Mouse (Mus musculus) T-helper 2 cell (primary cell): Measurements from ENCODE around the gene Vti1a.

Experiments used
- in situ Hi-C: fragments of 300-600 bp; cut with MboI, MseI; formaldehyde crosslinking; loops from one replicate; pipeline ENCODE4 v1.15.1; 2025; ENCODE audit warnings: high pct_unique_total_duplicates

The Vti1a gene

DNA sequence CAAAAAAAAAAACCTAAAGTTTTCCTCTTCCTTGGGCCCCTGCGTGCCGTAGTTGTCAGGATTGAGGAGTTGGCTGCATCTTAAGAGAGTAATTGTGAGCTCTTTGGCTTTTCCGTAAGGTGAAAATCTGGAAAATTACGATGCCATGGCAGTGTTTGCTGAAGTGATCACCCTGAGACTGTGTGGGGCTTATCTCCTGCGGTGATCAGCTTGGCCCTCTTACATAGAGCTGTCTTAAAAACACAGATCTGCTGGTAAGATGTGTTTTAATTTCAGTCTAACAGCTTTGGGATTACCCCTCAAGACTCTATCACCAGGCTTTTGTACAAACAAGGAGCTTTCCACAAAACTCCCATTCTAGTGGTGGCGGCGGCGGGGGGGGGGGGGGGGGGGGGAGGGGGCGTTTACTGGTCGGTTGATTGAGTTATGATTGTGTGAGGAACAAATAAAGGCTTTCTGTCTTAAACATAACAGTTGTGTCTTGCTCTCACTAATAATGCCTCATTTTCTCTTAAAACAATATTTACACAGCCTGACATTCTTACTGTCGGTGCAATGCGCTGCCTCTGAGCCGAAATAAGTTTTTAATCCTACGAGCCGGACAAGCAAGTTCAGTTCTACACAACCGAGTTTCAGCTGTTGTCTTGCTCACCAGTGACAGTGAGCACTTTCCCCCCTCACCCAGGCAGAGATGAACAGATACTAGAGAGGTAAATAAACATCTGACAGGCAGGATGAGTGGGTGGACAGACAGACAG, 267.0 kb downstream of the Vti1a start:
- in situ Hi-C loops, result no loop called here

DNA sequence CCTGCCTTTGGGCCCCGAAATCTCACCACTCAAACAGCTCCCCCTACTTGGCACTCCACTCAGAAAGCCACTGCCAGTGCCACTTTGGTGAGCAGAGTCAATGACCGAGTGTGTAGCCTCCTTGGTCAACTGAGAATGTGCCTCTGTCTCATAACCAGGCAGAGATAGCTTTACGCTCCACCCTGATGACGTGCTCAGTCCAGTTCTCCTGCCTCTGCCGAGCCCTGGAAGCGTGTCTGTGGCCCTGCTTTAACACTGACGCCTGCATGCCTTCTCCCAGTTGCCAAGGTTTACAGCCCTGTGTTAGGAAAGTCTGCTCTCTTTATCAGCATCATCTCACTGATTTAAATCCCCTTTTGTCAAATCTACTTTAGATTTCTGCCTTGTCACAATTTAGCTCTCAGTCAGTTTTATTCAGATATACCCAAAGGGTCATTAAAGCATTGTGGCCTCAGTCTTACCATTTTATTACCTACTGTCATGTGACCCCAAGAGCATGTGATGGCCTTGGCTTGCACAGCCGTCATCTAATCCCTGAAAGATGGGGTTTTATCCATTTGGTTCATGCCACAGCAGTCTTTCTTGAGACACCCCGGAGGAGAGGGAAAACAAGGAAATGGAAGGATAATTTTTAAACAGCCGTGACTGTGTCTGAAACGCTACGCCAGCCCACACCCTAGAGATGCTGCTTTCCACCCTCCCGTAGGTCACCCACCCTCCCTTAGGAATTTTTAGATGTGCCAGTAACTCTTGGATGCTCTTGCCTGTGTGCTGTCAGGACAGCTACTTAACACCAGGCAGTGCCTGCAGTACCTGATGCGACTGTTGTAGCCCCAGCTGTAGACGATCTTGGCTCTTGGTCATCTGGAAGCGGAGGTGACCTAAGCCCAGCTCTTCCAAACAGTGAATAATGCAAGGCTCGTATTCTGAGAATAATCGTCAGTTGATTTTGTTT, 269.5 kb downstream of the Vti1a start:
- in situ Hi-C loops, result no loop called here

DNA sequence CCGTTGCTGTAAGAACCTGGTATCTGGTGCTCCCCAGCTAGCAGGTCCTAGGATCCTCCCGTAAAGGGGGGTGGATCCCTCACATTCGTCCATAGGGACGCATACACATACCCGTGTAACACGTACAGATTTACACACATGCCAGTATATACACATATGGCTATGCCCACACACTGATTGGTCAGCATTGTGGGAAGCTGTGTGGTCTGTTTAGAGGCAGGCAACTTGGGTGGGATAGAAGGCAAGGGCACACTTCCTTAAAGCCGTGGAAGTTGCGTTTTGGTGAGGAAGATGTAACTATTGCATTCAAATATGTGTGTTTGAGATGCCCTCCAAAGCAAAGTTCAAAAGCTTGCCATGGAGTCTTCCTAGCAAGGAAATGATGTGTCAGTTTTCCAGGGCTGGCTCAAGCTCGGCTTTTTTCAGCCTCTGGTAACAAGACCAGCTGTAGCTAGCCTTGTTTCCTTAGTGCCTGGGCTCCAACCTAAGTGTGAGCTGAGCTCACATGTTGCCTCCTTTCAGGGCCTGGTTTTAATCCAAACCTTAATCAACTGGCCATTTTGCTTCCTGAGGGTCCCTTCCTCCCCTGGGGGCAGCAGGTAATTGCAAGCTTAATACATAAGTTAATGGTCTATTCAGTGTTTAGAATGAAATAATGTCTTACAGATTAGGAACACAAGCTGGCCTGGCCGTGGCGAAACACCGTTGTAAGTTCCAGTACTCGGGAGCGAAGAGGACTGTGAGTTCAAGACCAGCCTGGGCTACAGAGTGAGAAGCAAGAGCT, 271.7 kb downstream of the Vti1a start:
- in situ Hi-C loops, result no loop called here

DNA sequence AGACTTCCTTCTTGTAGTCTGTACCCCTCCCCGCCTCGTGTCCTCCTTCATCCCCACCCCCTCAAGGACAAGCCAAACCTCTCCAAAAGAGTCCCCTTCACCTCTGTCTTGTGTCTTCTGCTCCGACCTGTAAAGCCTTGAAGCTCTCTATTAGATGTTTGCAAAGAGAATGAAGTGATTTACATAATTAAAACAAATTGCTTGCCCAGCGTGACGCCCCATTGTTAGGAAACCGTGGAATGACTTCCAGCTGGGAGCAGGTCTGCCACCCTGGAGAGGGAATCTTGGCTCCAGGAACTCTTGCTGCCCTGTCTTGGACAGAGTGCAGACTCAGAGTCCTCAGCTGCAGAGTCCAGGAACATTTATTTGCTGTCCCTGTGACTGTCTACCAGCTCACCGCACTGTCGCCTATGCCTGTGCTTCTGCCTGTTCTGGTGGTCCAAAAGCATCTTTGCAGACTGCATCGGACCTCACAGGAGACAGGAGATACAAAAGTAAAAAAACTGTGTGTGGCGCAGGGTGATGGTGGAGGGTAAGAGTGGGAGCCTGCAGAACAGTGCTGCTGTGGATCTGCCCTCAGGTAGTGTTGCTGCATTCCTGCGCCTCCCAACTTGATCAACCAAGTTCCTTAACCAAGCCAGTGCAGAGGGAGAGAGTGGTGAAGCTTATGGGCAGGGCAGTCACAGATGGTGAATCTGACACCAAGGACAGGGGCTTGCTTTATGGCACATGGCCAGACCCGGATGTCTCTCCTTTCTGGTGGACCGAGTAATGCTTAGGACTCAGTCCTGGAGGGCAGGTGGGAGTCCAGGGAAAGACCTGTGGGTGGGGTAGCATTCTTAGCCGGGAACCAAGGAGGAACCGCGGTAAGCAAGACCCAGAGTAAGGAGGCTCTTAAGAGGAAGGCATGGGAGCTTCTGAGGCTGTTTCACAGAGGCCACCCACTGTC, 273.1 kb downstream of the Vti1a start:
- in situ Hi-C loops, result no loop called here

DNA sequence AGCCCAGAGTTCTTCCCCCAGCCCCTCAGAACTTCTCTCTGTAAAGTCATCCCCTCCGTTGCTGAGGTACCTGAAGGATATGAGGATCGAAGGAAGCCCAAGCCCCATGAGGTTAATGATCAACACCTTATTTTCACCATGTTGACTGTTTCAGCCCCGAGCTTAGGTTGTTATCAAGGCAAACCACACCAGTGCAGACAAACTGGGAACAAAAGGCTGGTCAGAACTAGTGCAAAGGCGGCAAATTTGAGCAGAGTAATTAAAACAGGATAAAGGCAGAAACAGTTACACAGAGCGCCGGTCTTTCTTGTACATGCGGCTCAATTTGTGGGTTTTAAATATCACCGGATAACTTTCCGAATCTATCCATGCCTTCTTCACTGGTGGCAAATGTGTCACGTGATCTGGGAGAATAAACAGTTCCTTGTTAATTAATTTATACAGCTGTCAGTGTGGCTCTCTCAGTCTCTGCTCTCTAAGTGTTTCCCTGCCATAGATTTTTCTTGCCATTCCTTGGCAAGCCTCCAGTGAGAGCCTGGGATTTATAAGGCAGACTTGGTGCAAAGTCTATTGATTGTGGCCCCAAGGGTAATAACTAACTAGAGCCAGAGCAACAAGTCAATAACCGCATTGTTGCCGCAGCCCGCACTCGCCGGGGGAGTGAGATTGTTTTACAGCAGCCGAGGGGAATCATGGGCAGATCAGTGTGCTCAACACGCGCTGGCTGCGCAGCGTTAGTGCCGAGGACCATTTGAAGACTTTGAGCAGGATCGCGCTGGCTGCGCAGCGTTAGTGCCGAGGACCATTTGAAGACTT, 277.0 kb downstream of the Vti1a start:
- in situ Hi-C loops, result no loop called here

DNA sequence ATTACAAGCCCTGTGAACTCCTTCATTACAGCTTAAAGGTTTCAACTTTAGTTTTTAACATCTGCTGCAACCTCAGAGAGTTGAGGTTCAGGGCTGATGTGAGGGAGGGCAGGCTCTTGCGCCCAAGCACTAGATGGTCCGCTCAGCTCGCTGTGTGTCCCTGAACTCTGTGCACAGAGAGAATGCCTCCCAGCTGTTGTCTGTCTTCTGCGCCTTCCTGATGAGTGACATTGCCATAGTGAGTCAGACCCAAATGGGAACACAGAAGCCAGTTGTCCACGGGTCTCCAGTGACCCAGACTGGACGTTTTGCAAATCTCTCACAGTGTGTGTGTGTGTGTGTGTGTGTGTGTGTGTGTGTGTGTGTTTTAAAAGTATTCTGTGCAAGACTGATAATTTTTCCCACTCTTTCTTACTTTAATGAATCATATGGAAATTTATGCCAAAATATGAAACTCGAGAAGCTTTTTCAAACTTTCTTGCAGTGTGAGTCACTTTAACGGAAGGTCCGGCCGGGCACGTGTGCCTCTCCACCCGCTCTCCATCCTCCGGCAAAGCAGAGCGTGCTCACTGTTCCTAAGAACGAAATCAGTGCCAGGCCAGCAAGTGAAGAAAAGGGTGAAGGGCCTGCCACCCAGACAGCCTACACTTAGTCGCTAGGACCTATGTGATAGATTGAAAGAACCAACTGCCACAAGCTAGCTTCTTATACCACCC, 277.8 kb downstream of the Vti1a start:
- in situ Hi-C loops, result no loop called here

DNA sequence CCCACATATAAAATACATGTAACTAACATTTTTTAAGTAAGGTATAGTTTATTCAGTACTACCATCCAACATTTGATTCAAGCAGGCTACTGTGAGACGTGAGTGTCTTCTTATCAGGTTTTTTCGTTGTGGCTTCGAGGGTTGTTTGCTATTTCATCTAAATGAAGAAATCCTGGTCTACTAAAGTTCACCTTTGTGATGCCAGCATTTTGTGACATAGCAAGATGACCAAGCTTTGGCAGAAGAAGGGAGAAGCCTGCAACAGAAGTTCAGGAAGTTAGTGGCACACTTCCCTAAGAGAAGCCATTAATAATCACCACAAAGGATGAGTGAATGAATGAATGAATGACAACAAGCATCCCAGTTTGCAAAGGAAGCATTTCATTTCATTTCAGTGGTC, 278.4 kb downstream of the Vti1a start:
- in situ Hi-C loops, result no loop called here

DNA sequence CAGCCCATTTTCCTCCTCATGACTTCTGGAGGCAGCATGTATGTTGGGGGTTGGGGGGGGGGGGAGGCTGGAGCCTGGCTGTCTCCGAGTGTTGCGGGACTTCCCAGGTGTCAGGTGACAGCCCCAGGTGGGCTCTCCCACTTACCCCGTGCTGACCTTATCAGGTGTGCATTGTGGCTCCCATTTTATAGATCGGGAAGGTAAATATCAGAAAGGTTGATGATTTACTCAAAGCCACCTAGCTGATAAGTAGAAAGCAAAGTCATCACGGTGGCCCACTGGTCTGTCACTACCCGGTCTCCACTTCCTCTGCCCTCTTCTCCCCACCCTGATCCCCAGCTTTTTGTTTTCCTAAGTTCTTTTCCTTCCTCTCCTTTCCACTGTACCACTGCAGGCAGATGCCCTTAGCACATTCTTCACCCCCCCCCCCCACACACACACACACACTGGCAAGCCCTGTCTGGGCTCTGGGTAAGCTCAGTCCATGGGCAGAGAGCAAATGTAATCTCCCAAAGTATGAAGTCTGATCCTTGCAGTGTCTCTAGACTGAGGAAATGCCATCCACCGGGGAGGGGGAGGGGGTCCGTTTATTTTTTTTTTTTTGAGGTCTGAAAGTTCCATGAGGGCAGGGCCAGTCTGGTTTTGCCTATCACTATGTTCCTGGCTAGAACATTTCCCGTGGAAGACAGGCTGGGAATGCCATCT, 280.0 kb downstream of the Vti1a start:
- in situ Hi-C loops, result no loop called here

DNA sequence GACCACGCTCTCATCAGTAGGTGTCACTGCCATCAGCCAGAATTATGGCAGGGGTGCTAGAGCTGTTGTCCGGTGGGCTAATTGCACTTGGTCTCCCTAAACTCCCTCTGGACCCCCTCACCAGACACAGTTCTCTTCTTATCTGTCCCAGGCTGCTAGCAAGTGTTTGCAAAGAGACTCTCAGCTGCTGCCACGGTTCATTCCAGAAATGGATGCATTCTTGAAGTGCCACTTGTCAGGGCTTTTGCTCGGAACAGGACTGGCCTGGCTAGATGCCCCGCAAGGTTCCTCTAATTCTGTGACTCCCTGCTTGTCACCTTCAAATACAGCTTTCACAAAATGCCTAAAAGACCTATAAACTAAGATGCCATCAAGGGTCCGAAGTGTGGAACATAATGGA, 280.7 kb downstream of the Vti1a start:
- in situ Hi-C loops, result no loop called here

DNA sequence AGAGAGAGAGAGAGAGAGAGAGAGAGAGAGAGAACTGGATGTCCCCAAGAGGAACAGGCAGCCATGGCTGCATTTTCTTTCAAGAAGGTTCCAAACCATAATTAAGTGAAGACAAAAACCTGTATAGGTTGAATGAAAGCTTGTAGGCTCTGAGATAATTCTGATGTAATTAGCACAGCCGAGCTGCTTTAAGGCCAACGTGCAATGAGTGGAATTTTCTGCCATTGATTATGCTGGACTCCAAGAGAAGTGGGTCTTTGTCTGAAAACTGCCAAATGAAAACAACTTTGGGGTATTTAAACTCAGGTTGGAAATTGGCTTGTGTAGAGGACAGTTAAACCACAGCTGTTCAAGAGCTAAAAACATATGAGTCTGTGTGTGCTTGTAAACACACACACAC, 281.2 kb downstream of the Vti1a start:
- in situ Hi-C loops, result no loop called here

DNA sequence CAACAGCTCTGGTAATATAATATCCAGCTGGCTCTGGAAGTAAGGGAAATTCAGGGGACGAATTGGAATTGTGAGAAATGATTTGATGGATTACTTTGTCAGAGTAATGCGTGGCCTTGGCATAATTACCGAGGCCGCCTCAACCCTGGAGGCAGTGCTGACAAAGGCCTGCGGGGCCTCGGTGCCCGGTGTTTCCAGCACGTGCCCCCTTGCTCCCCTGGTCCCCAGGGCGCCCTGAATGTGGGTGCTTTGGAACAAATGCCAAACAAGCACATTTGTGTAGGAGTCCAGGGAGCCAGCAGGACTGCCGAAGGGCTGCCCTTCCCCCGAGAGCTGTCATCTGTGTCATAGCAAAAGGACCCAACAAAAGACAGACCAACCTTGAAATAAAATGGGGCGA, 281.9 kb downstream of the Vti1a start:
- in situ Hi-C loops, result no loop called here

DNA sequence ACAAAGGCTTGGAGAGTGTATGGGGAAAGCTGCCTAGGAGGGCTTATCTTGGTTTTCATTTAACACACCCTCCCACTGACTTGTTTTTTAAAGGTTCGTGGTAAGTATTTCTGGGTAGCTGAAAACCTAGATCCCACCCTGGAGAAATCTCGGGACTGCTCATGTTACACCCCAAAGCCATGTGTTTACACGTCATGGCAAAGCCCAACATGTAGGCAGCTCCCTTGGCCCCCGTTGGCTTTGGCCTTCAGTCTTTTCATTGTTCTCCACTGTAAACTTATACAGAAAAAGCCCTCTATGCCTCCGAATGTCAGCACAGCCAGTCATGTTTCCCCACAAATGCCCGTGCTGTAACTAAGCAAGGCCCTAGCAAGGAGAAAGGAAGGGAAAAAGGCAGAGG, 283.0 kb downstream of the Vti1a start:
- in situ Hi-C loops, result no loop called here

DNA sequence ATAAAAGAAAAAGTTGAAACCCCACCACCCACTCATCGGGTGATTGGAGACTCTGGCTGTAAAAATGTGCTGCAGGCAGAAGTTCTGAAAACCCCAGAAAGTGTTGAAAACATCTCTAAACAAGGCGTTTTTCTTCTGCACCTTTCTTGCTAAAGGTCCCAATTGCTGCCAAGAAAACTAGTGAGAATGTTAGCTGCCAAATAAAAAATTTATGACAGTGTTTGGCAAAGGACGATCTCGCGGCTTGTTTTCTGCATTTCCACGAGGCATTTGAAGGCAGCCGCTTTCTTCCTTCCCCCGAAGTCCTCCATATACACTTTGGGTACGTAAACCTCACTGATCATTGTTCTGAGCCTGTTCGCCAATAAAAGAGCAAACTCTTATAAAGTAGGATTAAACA, 291.6 kb downstream of the Vti1a start:
- in situ Hi-C loops, result no loop called here

DNA sequence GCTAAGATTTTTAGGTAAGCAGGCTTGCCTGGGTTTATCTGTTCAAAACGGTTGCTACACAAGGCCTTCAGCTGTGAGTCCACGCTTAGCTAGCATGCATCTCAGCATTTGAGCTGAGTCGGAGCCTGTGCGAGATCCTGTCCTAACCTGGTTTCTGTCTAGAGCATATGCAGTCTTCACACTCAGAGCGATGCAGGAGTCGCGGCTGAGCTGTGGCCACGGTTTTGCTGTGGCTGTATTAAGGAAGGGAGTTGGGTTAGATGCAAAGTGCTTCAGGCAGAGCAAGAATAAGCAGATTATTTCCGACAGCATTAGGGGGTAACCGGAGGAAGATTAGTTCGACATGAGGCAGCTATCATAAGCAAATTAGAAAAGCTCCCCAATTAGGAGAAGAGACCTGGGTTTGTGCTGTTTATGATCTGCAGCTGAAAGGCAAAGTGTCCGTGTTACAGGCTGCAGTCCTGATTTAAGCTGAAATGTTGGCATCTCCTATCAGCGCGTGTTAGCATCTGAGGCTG, 292.8 kb downstream of the Vti1a start:
- in situ Hi-C loops, result no loop called here

DNA sequence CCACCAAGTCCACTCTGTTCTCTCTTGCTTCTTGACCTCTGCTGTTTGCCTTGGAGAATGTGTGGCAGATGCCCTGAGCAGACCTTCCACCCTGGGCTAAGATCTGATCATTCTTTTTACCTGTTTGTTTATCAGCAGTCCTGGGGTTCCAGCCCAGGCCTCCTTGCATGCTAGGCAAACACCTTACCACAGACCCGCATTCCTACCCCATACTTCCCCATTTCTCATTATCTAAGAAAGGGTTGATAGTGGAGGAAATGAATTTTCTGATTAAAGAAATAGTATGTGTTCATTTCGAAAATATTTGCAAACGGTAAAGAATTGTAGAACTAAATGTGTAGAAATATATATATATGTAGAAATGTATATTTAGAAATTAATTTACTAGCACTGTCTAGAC, 293.7 kb downstream of the Vti1a start:
- in situ Hi-C loops, result no loop called here

DNA sequence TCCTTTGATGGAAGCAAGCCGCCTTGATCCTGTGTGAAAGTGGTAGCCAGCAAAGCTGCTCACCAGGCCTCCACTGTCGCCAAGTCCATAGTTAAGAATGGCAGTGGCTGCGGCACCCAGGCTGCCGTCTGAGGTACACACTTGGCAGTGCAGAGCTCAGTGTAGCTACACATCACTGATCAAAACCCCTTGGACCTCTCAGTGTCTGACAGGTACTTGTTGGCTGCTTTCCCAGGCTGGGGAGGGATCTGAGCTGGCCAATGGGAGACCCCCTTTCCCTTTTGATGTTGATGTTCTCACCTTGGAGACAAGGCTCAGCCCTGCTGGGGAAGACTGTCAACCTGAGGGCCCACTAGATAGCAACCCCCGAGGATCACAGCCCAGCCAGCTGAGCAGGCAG, 299.6 kb downstream of the Vti1a start:
- in situ Hi-C loops, result no loop called here

DNA sequence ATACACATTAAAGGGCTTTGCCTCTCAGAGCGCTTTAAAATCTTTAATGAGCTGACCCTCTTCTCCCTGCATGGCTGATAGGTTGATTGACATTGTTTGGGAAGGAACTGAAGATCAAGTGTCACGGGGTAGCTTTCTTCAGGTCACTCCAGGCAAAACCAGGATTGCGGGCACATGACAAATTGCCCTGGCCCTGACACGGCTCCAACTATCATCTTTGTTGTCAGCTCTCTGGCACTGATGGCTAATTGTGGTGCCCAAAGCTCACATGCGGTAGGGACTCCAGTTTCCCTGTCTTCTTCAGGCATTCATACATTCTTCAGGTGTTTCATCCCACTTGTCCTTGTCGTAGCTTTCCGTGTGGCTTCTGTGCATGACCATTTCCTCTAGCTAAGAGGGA, 300.2 kb downstream of the Vti1a start:
- in situ Hi-C loops, result no loop called here

DNA sequence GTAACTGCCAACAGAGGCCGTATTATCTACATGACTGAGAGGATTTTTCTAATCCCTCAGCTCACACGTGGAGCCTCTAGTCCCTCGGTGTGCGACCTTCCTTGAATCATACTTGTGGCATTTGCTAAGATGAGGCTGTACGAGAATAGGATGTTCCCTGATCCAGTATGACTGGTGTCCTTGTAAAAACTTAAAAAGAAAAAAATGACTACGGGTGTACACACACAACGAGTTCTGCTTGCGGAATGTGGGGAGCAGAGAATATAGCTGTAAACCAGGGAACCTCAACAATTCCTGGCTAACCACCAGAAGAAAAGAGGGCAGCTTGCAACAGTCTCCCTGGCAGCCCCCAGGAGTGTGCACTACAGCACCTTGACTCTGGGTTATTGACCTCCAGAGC, 300.8 kb downstream of the Vti1a start:
- in situ Hi-C loops, result no loop called here

DNA sequence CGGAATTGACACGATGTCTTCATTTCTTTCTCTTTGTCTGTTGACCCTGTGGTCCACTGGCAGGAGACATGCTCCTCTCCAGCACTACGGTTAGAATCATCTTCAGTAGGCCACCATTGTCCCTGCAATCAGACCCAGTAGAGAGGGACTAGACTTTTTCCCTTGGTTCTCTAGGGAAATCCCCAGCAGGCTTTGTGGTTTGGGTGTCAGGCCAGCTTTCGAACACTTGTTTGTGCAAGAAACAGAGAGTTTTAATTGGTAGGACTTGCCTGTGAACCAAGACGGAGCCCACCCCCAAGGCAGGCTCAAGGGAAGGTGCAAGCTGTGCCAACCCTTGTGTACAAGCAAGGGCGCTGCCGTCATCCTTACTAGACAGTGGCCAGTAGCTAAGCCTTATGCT, 302.5 kb downstream of the Vti1a start:
- in situ Hi-C loops, result no loop called here
